Mouse (Mus musculus): ENCODE measurements around the gene Spaca9.

The Spaca9 gene

GRCm38 (mm10) chr2:28665818-28666217 is 33.7 kb downstream of the Spaca9 start:
- DNase-seq (ENCODE audit: low spot score) = no peak

- no peak for DNase-seq (ENCODE audit: low spot score)
These were observed 36.6 kb downstream of the Spaca9 start for GRCm38 (mm10) chr2:28662891-28663290.

- DNase-seq (ENCODE audit: low spot score) = no peak
These were observed 43.3 kb downstream of the Spaca9 start for GRCm38 (mm10) chr2:28656216-28656615.

- no peak for DNase-seq (ENCODE audit: low spot score)
These were observed 45.2 kb downstream of the Spaca9 start for GRCm38 (mm10) chr2:28654295-28654694.

GRCm38 (mm10) chr2:28653351-28653750 is 46.2 kb downstream of the Spaca9 start:
- no peak for DNase-seq (ENCODE audit: low spot score)

- DNase-seq (ENCODE audit: low spot score) = no peak
These were observed 49.0 kb downstream of the Spaca9 start for GRCm38 (mm10) chr2:28650526-28650925.

- no peak for DNase-seq (ENCODE audit: low spot score)
These were observed 56.4 kb downstream of the Spaca9 start for GRCm38 (mm10) chr2:28643081-28643480.
